Mouse (Mus musculus) lung, adult 2 months (tissue): ENCODE measurements at regions not wholly inside any gene's neighbourhood (a gene's known extent, or its start where the extent isn't known, plus 50 kb on each side); places are given as distances from the start of the nearest gene placed in this dataset.

ENCODE experiments used
- DNase-seq: peaks from one replicate; pipeline ENCODE4 v3.0.0; 2022
- H3K4me1 ChIP-seq: fragments of 200-500 bp; 2 replicates; pipeline ENCODE4 v1.6.1; 2011; ENCODE audit warnings: low read length; ENCODE audit not compliant: control insufficient read depth, insufficient read depth
- H3K4me3 ChIP-seq: fragments of 200-500 bp; replicated peaks from 2 replicates; pipeline ENCODE3; 2011; ENCODE audit warnings: low read depth, mild to moderate bottlenecking, control low read depth, low read length; ENCODE audit errors: extremely low read depth
- CTCF ChIP-seq: fragments of 200-500 bp; IDR thresholded peaks from 2 replicates; pipeline ENCODE4 v1.5.1; 2011; ENCODE audit warnings: mild to moderate bottlenecking, low read length, control low read depth; ENCODE audit not compliant: insufficient read depth
- POLR2A ChIP-seq: fragments of 200-500 bp; IDR thresholded peaks from 2 replicates; pipeline ENCODE4 v1.6.1; 2011; ENCODE audit warnings: low read depth, mild to moderate bottlenecking, control low read depth, low read length, borderline replicate concordance; ENCODE audit errors: extremely low read depth
- WGBS: fragments of 180-500 bp; shearing (Covaris S2); methylation state at CpG from one replicate; pipeline ENCODE4 v1.1.7; 2018; 5-methylcytosine and 5-hydroxymethylcytosine counted together

- WGBS = 65% methylated on average over 3 of the region's 3 CpGs
- no peak for DNase-seq
Observed at GRCm38 (mm10) chr10:92077291-92077690, 644.9 kb downstream of the Nedd1 start.

GRCm38 (mm10) chr10:92076754-92077153, 645.5 kb downstream of the Nedd1 start:
- Histone ChIP-seq H3K4me3 (no peak overlapping the region), H3K4me1 (no peaks in the 10 kb centered on the region)
- DNase-seq = no peak
- TF ChIP-seq POLR2A = no peak
- no peak for TF ChIP-seq CTCF
- 66% methylated on average over 3 of the region's 3 CpGs for WGBS

More at GRCm38 (mm10) chr10:92077291-92077690, 644.9 kb downstream of the Nedd1 start:
- Histone ChIP-seq H3K4me3 (no peak overlapping the region), H3K4me1 (no peaks in the 10 kb centered on the region)
- TF ChIP-seq POLR2A = no peak
- no peak for TF ChIP-seq CTCF

- Histone ChIP-seq H3K4me1 (no peaks in the 10 kb centered on the region), H3K4me3 (no peak overlapping the region)
- TF ChIP-seq POLR2A = no peak
- no peak for TF ChIP-seq CTCF
- 42% methylated on average over 8 of the region's 8 CpGs for WGBS
- DNase-seq = no peak
Observed at GRCm38 (mm10) chr10:92075469-92075868, 646.8 kb downstream of the Nedd1 start.

GRCm38 (mm10) chr10:92074698-92075394, 647.4 kb downstream of the Nedd1 start:
- H3K4me1 ChIP-seq = no peaks in the 10 kb centered on the region
- 80% methylated on average over 11 of the region's 11 CpGs for WGBS
- no peak overlapping the region for H3K4me3 ChIP-seq
- DNase-seq = no peak
- TF ChIP-seq CTCF = no peak
- TF ChIP-seq POLR2A = no peak

- no peak overlapping the region for H3K4me3 ChIP-seq
- WGBS = 53% methylated on average over 5 of the region's 5 CpGs
- H3K4me1 ChIP-seq = no peaks in the 10 kb centered on the region
- no peak for TF ChIP-seq POLR2A
- no peak for TF ChIP-seq CTCF
- DNase-seq = no peak
Observed at GRCm38 (mm10) chr10:92073873-92074390, 648.3 kb downstream of the Nedd1 start.

GRCm38 (mm10) chr10:92044783-92045182, 677.4 kb downstream of the Nedd1 start:
- Histone ChIP-seq H3K4me3 (no peak overlapping the region), H3K4me1 (no peaks in the 10 kb centered on the region)
- DNase-seq = no peak
- TF ChIP-seq CTCF (no peak), POLR2A (no peak)

GRCm38 (mm10) chr10:92036176-92036575, 686.0 kb downstream of the Nedd1 start:
- TF ChIP-seq POLR2A = no peak
- H3K4me1 ChIP-seq = no peaks in the 10 kb centered on the region
- no peak overlapping the region for H3K4me3 ChIP-seq
- DNase-seq = no peak
- WGBS = 53% methylated on average over 3 of the region's 3 CpGs

- WGBS = 79% methylated on average over 4 of the region's 4 CpGs
- TF ChIP-seq POLR2A (no peak), CTCF (no peak)
- no peak for DNase-seq
- Histone ChIP-seq H3K4me3 (no peak overlapping the region), H3K4me1 (no peaks in the 10 kb centered on the region)
Observed at GRCm38 (mm10) chr10:92030221-92030620, 692.0 kb downstream of the Nedd1 start.

GRCm38 (mm10) chr10:92024203-92024602, 698.0 kb downstream of the Nedd1 start:
- TF ChIP-seq POLR2A (no peak), CTCF (no peak)
- Histone ChIP-seq H3K4me1 (no peaks in the 10 kb centered on the region), H3K4me3 (no peak overlapping the region)
- 70% methylated on average over 1 of the region's 1 CpGs for WGBS
- DNase-seq = no peak

- DNase-seq = no peak
- TF ChIP-seq POLR2A = no peak
- TF ChIP-seq CTCF = no peak
- H3K4me1 ChIP-seq = no peaks in the 10 kb centered on the region
- no peak overlapping the region for H3K4me3 ChIP-seq
- 38% methylated on average over 1 of the region's 1 CpGs for WGBS
Observed at GRCm38 (mm10) chr10:92021036-92021435, 701.2 kb downstream of the Nedd1 start.
